In the genomic region with DNA sequence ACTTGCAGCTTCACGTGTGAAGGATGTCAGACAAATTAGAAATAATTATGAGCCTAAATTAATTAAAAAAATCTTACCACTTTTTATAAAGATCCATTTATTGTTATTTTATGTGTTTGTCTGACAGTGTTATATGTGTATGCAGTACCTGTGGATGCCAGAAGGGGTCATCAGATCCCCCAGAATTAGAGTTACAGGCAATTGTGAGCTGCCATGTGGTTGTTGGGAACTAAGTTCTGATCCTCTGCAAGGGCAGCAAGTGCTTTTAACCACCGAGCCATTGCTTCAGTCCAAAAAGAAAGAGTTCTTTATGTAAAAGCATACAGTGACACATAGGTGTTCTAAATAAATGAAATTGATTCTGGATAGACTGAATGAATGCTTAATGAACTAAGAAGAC, we compare ENCODE assay signal across 30 mouse cellular contexts. TPM values are rescaled to one million over a fixed set of nuclear protein-coding genes. Genes with fewer than 3 reads are reported as not detected.
DNase-seq lines count a peak whose midpoint lies in the region; ATAC-seq and TF ChIP-seq lines count a peak whose summit lies in the region.
"Had no signal": no experiment of that assay in that cellular context is flagged by ENCODE, and none has a peak within 500 bp of the region (broad histone marks: within the 10 kb centered on the region; RNA-seq: fewer than 3 reads in every experiment).

No protein-coding gene starts in this region.

- no peak for TF ChIP-seq EP300 in liver, postnatal 0 days (IDR thresholded peaks at IDR 0.05; ENCODE audit: low read depth)

- no peaks in the 10 kb centered on the region for H3K27me3 ChIP-seq in forebrain, postnatal 0 days (ENCODE audit: insufficient read depth, low read length)
- no peaks in the 10 kb centered on the region for H3K27me3 ChIP-seq in forebrain, embryonic 11.5 days (ENCODE audit: control insufficient read depth, insufficient read depth, low read length)
- no peaks in the 10 kb centered on the region for H3K27me3 ChIP-seq in liver, postnatal 0 days (ENCODE audit: insufficient read depth, low read length)
- H3K27me3 ChIP-seq: embryonic facial prominence, embryonic 12.5 days; embryonic facial prominence, embryonic 15.5 days; forebrain, embryonic 12.5 days; forebrain, embryonic 15.5 days; hindbrain, embryonic 13.5 days had no signal

- H3K36me3 ChIP-seq in forebrain, postnatal 0 days (ENCODE audit: insufficient read depth) = no peaks in the 10 kb centered on the region
- no peaks in the 10 kb centered on the region for H3K36me3 ChIP-seq in forebrain, embryonic 11.5 days (ENCODE audit: control insufficient read depth, insufficient read depth, low read length)
- no peaks in the 10 kb centered on the region for H3K36me3 ChIP-seq in liver, postnatal 0 days (replicated peaks; ENCODE audit: insufficient read depth, low read length)
- H3K36me3 ChIP-seq: embryonic facial prominence, embryonic 12.5 days; embryonic facial prominence, embryonic 15.5 days; forebrain, embryonic 15.5 days; G1E; hindbrain, embryonic 13.5 days had no signal

- H3K4me2 ChIP-seq in forebrain, postnatal 0 days (ENCODE audit: low read depth) = no peak overlapping the region
- H3K4me2 ChIP-seq in forebrain, embryonic 11.5 days (ENCODE audit: low read depth, low read length, severe bottlenecking) = no peak overlapping the region
- H3K4me2 ChIP-seq in liver, postnatal 0 days (ENCODE audit: low read depth, low read length) = no peak overlapping the region
- H3K4me2 ChIP-seq: embryonic facial prominence, embryonic 12.5 days; embryonic facial prominence, embryonic 15.5 days; forebrain, embryonic 12.5 days; forebrain, embryonic 15.5 days; heart, embryonic 11.5 days; hindbrain, embryonic 13.5 days had no signal

- no peak overlapping the region for H3K9ac ChIP-seq in forebrain, postnatal 0 days
- no peak overlapping the region for H3K9ac ChIP-seq in forebrain, embryonic 11.5 days (ENCODE audit: low read length)
- H3K9ac ChIP-seq in liver, postnatal 0 days (replicated peaks) = no peak overlapping the region
- H3K9ac ChIP-seq: embryonic facial prominence, embryonic 12.5 days; embryonic facial prominence, embryonic 15.5 days; forebrain, embryonic 12.5 days; forebrain, embryonic 15.5 days; hindbrain, embryonic 13.5 days had no signal

- no peak for DNase-seq in forebrain, postnatal 0 days
- DNase-seq in forebrain, embryonic 11.5 days (ENCODE audit: low spot score) = no peak
- no peak for DNase-seq in liver, postnatal 0 days
- DNase-seq in liver (no peak), R1 (ENCODE audit: low read depth, low spot score) (peak; percentile 68)
- DNase-seq in cerebellum, postnatal 25 days = no peak
- DNase-seq: adrenal gland, postnatal 10 days; adrenal gland, postnatal 36 days; cerebellum, adult 18-20 months; cerebellum, adult 9-10 months; cerebellum, postnatal 14 days; gastrocnemius, adult 2 months; gastrocnemius, postnatal 14 days; heart, adult 11 months had no signal

- H3K4me3 ChIP-seq in forebrain, postnatal 0 days (ENCODE audit: low read depth, low read length) = no peak overlapping the region
- no peak overlapping the region for H3K4me3 ChIP-seq in forebrain, embryonic 11.5 days (ENCODE audit: low read depth, low read length)
- no peak overlapping the region for H3K4me3 ChIP-seq in liver, postnatal 0 days (ENCODE audit: low read depth, low read length)
- H3K4me3 ChIP-seq: embryonic facial prominence, embryonic 12.5 days; embryonic facial prominence, embryonic 15.5 days; forebrain, embryonic 12.5 days; forebrain, embryonic 15.5 days; gastrocnemius, adult 2 months; hindbrain, embryonic 13.5 days had no signal

- H3K27ac ChIP-seq in forebrain, postnatal 0 days (ENCODE audit: low read depth, low read length) = no peak overlapping the region
- H3K27ac ChIP-seq in forebrain, embryonic 11.5 days (ENCODE audit: low read depth, low read length) = no peak overlapping the region
- no peak overlapping the region for H3K27ac ChIP-seq in liver, postnatal 0 days (ENCODE audit: low read depth)
- H3K27ac ChIP-seq: embryonic facial prominence, embryonic 12.5 days; embryonic facial prominence, embryonic 15.5 days; forebrain, embryonic 12.5 days; forebrain, embryonic 15.5 days; gastrocnemius, adult 2 months; hindbrain, embryonic 13.5 days had no signal

- H3K4me1 ChIP-seq in forebrain, postnatal 0 days (ENCODE audit: insufficient read depth) = no peaks in the 10 kb centered on the region
- no peaks in the 10 kb centered on the region for H3K4me1 ChIP-seq in forebrain, embryonic 11.5 days (replicated peaks; ENCODE audit: control insufficient read depth, insufficient read depth, low read length)
- H3K4me1 ChIP-seq in liver, postnatal 0 days (ENCODE audit: insufficient read depth) = no peaks in the 10 kb centered on the region
- H3K4me1 ChIP-seq: embryonic facial prominence, embryonic 12.5 days; embryonic facial prominence, embryonic 15.5 days; forebrain, embryonic 12.5 days; forebrain, embryonic 15.5 days; hindbrain, embryonic 13.5 days had no signal

- peak; percentile 14; the same call in 1 of the 2 replicates for TF ChIP-seq CTCF in forebrain, postnatal 0 days (IDR thresholded peaks at IDR 0.05; ENCODE audit: low read depth)
- TF ChIP-seq CTCF in liver, postnatal 0 days (IDR thresholded peaks at IDR 0.05; ENCODE audit: low read depth) = peak; percentile 13; the same call in 1 of the 2 replicates

- ATAC-seq in forebrain, postnatal 0 days = no peak
- ATAC-seq in forebrain, embryonic 11.5 days (replicated peaks; ENCODE audit: low FRiP score) = no peak
- ATAC-seq in liver, postnatal 0 days = no peak
- ATAC-seq: forebrain, embryonic 15.5 days; hindbrain, embryonic 16.5 days; inflammation-experienced regulatory T-cells, adult 6 months; intestine, embryonic 16.5 days had no signal

- H3K9me3 ChIP-seq in forebrain, postnatal 0 days (ENCODE audit: low read length) = no peaks in the 10 kb centered on the region
- no peaks in the 10 kb centered on the region for H3K9me3 ChIP-seq in forebrain, embryonic 11.5 days (ENCODE audit: control insufficient read depth, low read length)
- H3K9me3 ChIP-seq in liver, postnatal 0 days (ENCODE audit: low read length) = peaks cover 11% of the 10 kb centered on the region; the same call in 1 of the 2 replicates
- H3K9me3 ChIP-seq: embryonic facial prominence, embryonic 12.5 days; embryonic facial prominence, embryonic 15.5 days; forebrain, embryonic 15.5 days; hindbrain, embryonic 13.5 days had no signal

- WGBS in forebrain, postnatal 0 days = 99% methylated on average over 2 of the region's 2 CpGs
- 94% methylated on average over 2 of the region's 2 CpGs for WGBS in forebrain, embryonic 11.5 days
- 79% methylated on average over 2 of the region's 2 CpGs for WGBS in liver, postnatal 0 days (ENCODE audit: insufficient replicate concordance)

RNA-seq across cellular contexts. Expression of gene Slc15a4, which starts 44.9 kb away (rescaled TPM):
- 28.7 and 30.5 TPM in 2 replicates for total RNA-seq in forebrain, postnatal 0 days (2014; rRNA removed)
- 20.5 and 21.0 TPM in 2 replicates for polyA plus RNA-seq in forebrain, postnatal 0 days (2015; fragmentation: Nextera tagmentation; extraction: Ambion mirVana)
- polyA plus RNA-seq in forebrain, embryonic 11.5 days (2014; fragmentation: Nextera tagmentation; extraction: Ambion mirVana) = 24.5 and 28.0 TPM in 2 replicates
- polyA plus RNA-seq in liver, postnatal 0 days (2015; fragmentation: Nextera tagmentation; extraction: Ambion mirVana) = 10.4 and 11.3 TPM in 2 replicates

RNA-seq across cellular contexts. Expression of gene Glt1d1, which starts 45.5 kb away (rescaled TPM):
- total RNA-seq in forebrain, postnatal 0 days (2014; rRNA removed) = 10.5 and 12.0 TPM in 2 replicates
- 1.0 and 1.1 TPM in 2 replicates for polyA plus RNA-seq in forebrain, postnatal 0 days (2015; fragmentation: Nextera tagmentation; extraction: Ambion mirVana)
- 1.5 TPM in 2 replicates for polyA plus RNA-seq in forebrain, embryonic 11.5 days (2014; fragmentation: Nextera tagmentation; extraction: Ambion mirVana)
- polyA plus RNA-seq in liver, postnatal 0 days (2015; fragmentation: Nextera tagmentation; extraction: Ambion mirVana) = 2.6 and 2.9 TPM in 2 replicates
- total RNA-seq: common myeloid progenitor, adult 5-6 weeks; gastrocnemius, adult 2 months; gastrocnemius, postnatal 14 days; gastrocnemius, postnatal 4 days; heart, adult 8-10 months; heart, postnatal 25 days had no signal
- polyA plus RNA-seq: G1E; heart, embryonic 14.5 days; heart, postnatal 0 days; inflammation-experienced regulatory T-cells, adult 6 months had no signal
